Mouse (Mus musculus) megakaryocyte, adult 5-6 weeks (primary cell): ENCODE data around the gene Vmn2r43. TPM values are rescaled to one million over a fixed set of nuclear protein-coding genes. Genes with fewer than 3 reads are reported as not detected.
"Not testable (repeated sequence)": the region's sequence is repeated elsewhere in the genome, so short reads cannot be mapped to it uniquely, and the experiment has no call there.

Source experiments
- ATAC-seq: 2 replicates; pipeline ENCODE4 v1.8.0; 2016; ENCODE audit warnings: mild to moderate bottlenecking, inconsistent platforms; ENCODE audit not compliant: poor library complexity, severe bottlenecking
- total RNA-seq, 2 experiments: library from RNA; stranded (forward) in 1 of 2; stranded (reverse) in 1 of 2; fragments of 153-499, 151-499 nt in 1 of 2; fragments of 221-1000, 200-1000 nt in 1 of 2; gene quantifications; 2 replicates each; pipeline versions ENCODE4 v1.2.3 to v1.2.4; 2015 to 2017

The Vmn2r43 gene
- not detected in 2 replicates for total RNA-seq (2015)
- not detected in 2 replicates for total RNA-seq (2017)

GRCm38 (mm10) chr7:8260499-8260898 is at the start of gene Vmn2r43:
Vmn2r43 (minus strand) TSS chr7:8260599.
- not testable (repeated sequence) for ATAC-seq

GRCm38 (mm10) chr7:8200220-8200619 is 60.2 kb downstream of the Vmn2r43 start, which contains the start of gene Vmn2r42:
Vmn2r42 (minus strand) TSS chr7:8200320.
- not testable (repeated sequence) for ATAC-seq

Other genes with a start within 250 kb of the Vmn2r43 start
- gene Vmn2r41, start 98.9 kb downstream of the Vmn2r43 start, total RNA-seq (2015), result not detected in 2 replicates
- gene Vmn2r41, start 98.9 kb downstream of the Vmn2r43 start, total RNA-seq (2017), result not detected in 2 replicates
- not detected in 2 replicates for gene Vmn2r42, start 60.3 kb downstream of the Vmn2r43 start, total RNA-seq (2015)
- not detected in 2 replicates for gene Vmn2r42, start 60.3 kb downstream of the Vmn2r43 start, total RNA-seq (2017)
- not detected in 2 replicates for gene Vmn2r44, start 122.7 kb upstream of the Vmn2r43 start, total RNA-seq (2015)
- gene Vmn2r44, start 122.7 kb upstream of the Vmn2r43 start, total RNA-seq (2017), result not detected in 2 replicates
- gene Vmn2r45, start 228.5 kb upstream of the Vmn2r43 start, total RNA-seq (2015), result not detected in 2 replicates
- not detected in 2 replicates for gene Vmn2r45, start 228.5 kb upstream of the Vmn2r43 start, total RNA-seq (2017)